Mouse (Mus musculus) heart, embryonic 16.5 days (tissue): ENCODE results near the gene Npc1l1. TPM values are rescaled to one million over a fixed set of nuclear protein-coding genes. Genes with fewer than 3 reads are reported as not detected.

Experiments used
- ATAC-seq: fragments of 200-750 bp; cut with Nextera tagmentation; replicated peaks from 2 replicates; pipeline ENCODE4 v1.8.0; 2017; ENCODE audit warnings: moderate number of reproducible peaks; ENCODE audit not compliant: insufficient read depth, low FRiP score; ENCODE audit errors: extremely low read depth
- H3K27ac ChIP-seq: fragments of 300-500 bp; sonication (generic); 2 replicates; pipeline ENCODE4 v1.5.1; 2014; ENCODE audit warnings: mild to moderate bottlenecking, low read length, control low read depth, moderate library complexity
- H3K27me3 ChIP-seq: fragments of 300-500 bp; sonication (generic); 2 replicates; pipeline ENCODE4 v1.6.1; 2014; ENCODE audit warnings: low read length, mixed read lengths; ENCODE audit not compliant: control insufficient read depth, insufficient read depth
- H3K36me3 ChIP-seq: fragments of 300-500 bp; sonication (generic); 2 replicates; pipeline ENCODE4 v1.6.1; 2014; ENCODE audit not compliant: control insufficient read depth, insufficient read depth
- H3K4me1 ChIP-seq: fragments of 300-500 bp; sonication (generic); 2 replicates; pipeline ENCODE4 v1.6.1; 2014; ENCODE audit warnings: low read length, mixed read lengths; ENCODE audit not compliant: control insufficient read depth, insufficient read depth
- H3K4me2 ChIP-seq: fragments of 300-500 bp; sonication (generic); 2 replicates; pipeline ENCODE4 v1.6.1; 2014; ENCODE audit warnings: low read depth, mild to moderate bottlenecking, control low read depth, low read length
- H3K4me3 ChIP-seq: fragments of 300-500 bp; sonication (generic); 2 replicates; pipeline ENCODE4 v1.5.1; 2014; ENCODE audit warnings: mild to moderate bottlenecking, control low read depth, low read length
- H3K9ac ChIP-seq: fragments of 300-500 bp; sonication (generic); 2 replicates; pipeline ENCODE4 v1.6.1; 2014; ENCODE audit warnings: low read length, control low read depth
- H3K9me3 ChIP-seq: fragments of 300-500 bp; sonication (generic); replicated peaks from 2 replicates; pipeline ENCODE4 v1.6.1; 2016; ENCODE audit warnings: low read length; ENCODE audit not compliant: control insufficient read depth
- polyA plus RNA-seq: library from polyadenylated mRNA; unstranded; fragments of >200 nt; fragmentation: Nextera tagmentation; extraction: Ambion mirVana; gene quantifications from 2 replicates; pipeline ENCODE4 v1.2.1, GENCODE M21; 2015

The Npc1l1 gene
- polyA plus RNA-seq, 1 experiment from 2014 or later, result 0.34 TPM

DNA sequence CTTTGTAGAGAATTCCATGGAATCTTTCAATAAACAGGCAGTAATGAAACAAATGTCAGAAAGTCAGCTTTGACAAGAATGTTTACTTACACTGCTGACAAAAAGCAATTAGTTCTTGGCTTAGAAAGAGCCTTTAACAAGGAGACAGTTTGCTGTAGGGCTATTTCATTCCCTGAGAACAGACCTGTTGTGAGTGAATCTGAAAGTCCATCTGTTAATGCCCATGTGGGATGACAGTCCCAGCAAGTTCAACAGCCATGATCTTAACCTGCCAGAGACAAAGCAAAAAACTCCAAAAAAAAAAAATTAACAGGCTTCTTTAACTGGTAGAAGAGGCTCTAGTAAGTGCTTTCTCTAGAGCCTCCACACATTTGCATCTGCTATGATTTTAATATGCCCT is 68.4 kb downstream of the Npc1l1 start:
- H3K4me1 ChIP-seq, result peaks cover 22% of the 10 kb centered on the region
- H3K4me3 ChIP-seq, result no peak overlapping the region
- H3K36me3 ChIP-seq, result no peaks in the 10 kb centered on the region
- no peak overlapping the region for H3K9ac ChIP-seq
- no peak overlapping the region for H3K4me2 ChIP-seq
- H3K27me3 ChIP-seq, result no peaks in the 10 kb centered on the region
- no peak for ATAC-seq
- no peaks in the 10 kb centered on the region for H3K9me3 ChIP-seq
- no peak overlapping the region for H3K27ac ChIP-seq

Other genes starting within 250 kb of the Npc1l1 start
- 2.7 and 2.8 TPM in 2 replicates for gene Camk2b, start 163.8 kb downstream of the Npc1l1 start, polyA plus RNA-seq
- 0.25 and 0.39 TPM in 2 replicates for gene A730071L15Rik, start 30.1 kb downstream of the Npc1l1 start, polyA plus RNA-seq
- 35.9 and 38.8 TPM in 2 replicates for gene Nudcd3, start 29.7 kb downstream of the Npc1l1 start, polyA plus RNA-seq
- gene Ddx56, start 37.6 kb upstream of the Npc1l1 start, polyA plus RNA-seq, result 54.1 and 57.9 TPM in 2 replicates
- gene Tmed4, start 44.7 kb upstream of the Npc1l1 start, polyA plus RNA-seq, result 85.5 and 87.2 TPM in 2 replicates
- gene Ogdh, start 61.5 kb upstream of the Npc1l1 start, polyA plus RNA-seq, result 316 and 340 TPM in 2 replicates
- 7.4 and 8.7 TPM in 2 replicates for gene Zmiz2, start 158.9 kb upstream of the Npc1l1 start, polyA plus RNA-seq
- gene Ppia, start 185.3 kb upstream of the Npc1l1 start, polyA plus RNA-seq, result 3,856 and 4,038 TPM in 2 replicates
- gene H2afv, start 214.3 kb upstream of the Npc1l1 start, polyA plus RNA-seq, result 327 and 358 TPM in 2 replicates
- 22.1 and 24.2 TPM in 2 replicates for gene Purb, start 245.8 kb upstream of the Npc1l1 start, polyA plus RNA-seq